Mouse (Mus musculus) hindbrain, embryonic 11.5 days (tissue): Measurements from ENCODE around the gene Arfgef3. TPM values are rescaled to one million over a fixed set of nuclear protein-coding genes. Genes with fewer than 3 reads are reported as not detected.

Experiments used
- ATAC-seq: fragments of 200-750 bp; cut with Nextera tagmentation; 2 replicates; pipeline ENCODE4 v1.8.0; 2017; ENCODE audit warnings: mild to moderate bottlenecking, moderate TSS enrichment, moderate library complexity; ENCODE audit not compliant: low FRiP score
- DNase-seq: peaks from one replicate; pipeline ENCODE4 v3.0.0-alpha.2; 2015; ENCODE audit warnings: low spot score
- H3K27ac ChIP-seq: fragments of 300-500 bp; sonication (generic); 2 replicates; pipeline ENCODE4 v1.5.1; 2014; ENCODE audit warnings: mild to moderate bottlenecking, low read depth, low read length
- H3K27me3 ChIP-seq: fragments of 300-500 bp; sonication (generic); 2 replicates; pipeline ENCODE4 v1.6.1; 2014; ENCODE audit warnings: mild to moderate bottlenecking, low read length, moderate library complexity, mixed read lengths; ENCODE audit not compliant: control insufficient read depth, insufficient read depth
- H3K36me3 ChIP-seq: fragments of 300-500 bp; sonication (generic); 2 replicates; pipeline ENCODE4 v1.6.1; 2014; ENCODE audit warnings: mild to moderate bottlenecking, low read length, moderate library complexity, mixed read lengths; ENCODE audit not compliant: control insufficient read depth, insufficient read depth
- H3K4me1 ChIP-seq: fragments of 300-500 bp; sonication (generic); replicated peaks from 2 replicates; pipeline ENCODE4 v1.6.1; 2014; ENCODE audit warnings: low read length, mixed read lengths; ENCODE audit not compliant: control insufficient read depth, insufficient read depth
- H3K4me2 ChIP-seq: fragments of 300-500 bp; sonication (generic); replicated peaks from 2 replicates; pipeline ENCODE4 v1.6.1; 2014; ENCODE audit warnings: mild to moderate bottlenecking, low read depth, low read length
- H3K4me3 ChIP-seq: fragments of 300-500 bp; sonication (generic); 2 replicates; pipeline ENCODE4 v1.5.1; 2014; ENCODE audit warnings: low read depth, low read length
- H3K9ac ChIP-seq: fragments of 300-500 bp; sonication (generic); 2 replicates; pipeline ENCODE4 v1.6.1; 2014; ENCODE audit warnings: low read depth, low read length
- H3K9me3 ChIP-seq: fragments of 300-500 bp; sonication (generic); 2 replicates; pipeline ENCODE4 v1.6.1; 2016; ENCODE audit warnings: low read length; ENCODE audit not compliant: control insufficient read depth
- WGBS: fragments of 180-500 bp; shearing (Covaris S2); extraction: QIAGEN DNeasy Blood & Tissue Kit; methylation state at CpG from one replicate; pipeline ENCODE4 v1.1.7; 2014; 5-methylcytosine and 5-hydroxymethylcytosine counted together
- polyA plus RNA-seq: library from polyadenylated mRNA; unstranded; fragments of >200 nt; fragmentation: Nextera tagmentation; extraction: Ambion mirVana; gene quantifications from 2 replicates; pipeline ENCODE4 v1.2.1, GENCODE M21; 2014

The Arfgef3 gene
- polyA plus RNA-seq, 1 experiment from 2014 or later, result 1.9 TPM

- DNase-seq, result no peak
- H3K9ac ChIP-seq, result no peak overlapping the region
- no peaks in the 10 kb centered on the region for H3K36me3 ChIP-seq
- H3K27ac ChIP-seq, result no peak overlapping the region
- no peaks in the 10 kb centered on the region for H3K4me1 ChIP-seq
- 83% methylated on average over 4 of the region's 4 CpGs for WGBS
- no peaks in the 10 kb centered on the region for H3K9me3 ChIP-seq
- no peaks in the 10 kb centered on the region for H3K27me3 ChIP-seq
- no peak overlapping the region for H3K4me2 ChIP-seq
- no peak for ATAC-seq
- no peak overlapping the region for H3K4me3 ChIP-seq
Observed at GRCm38 (mm10) chr10:18750057-18750456, 6.3 kb upstream of the Arfgef3 start.

GRCm38 (mm10) chr10:18742086-18742485 is 1.7 kb downstream of the Arfgef3 start:
- Histone ChIP-seq H3K36me3 (no peaks in the 10 kb centered on the region), H3K4me2 (no peak overlapping the region), H3K27ac (no peak overlapping the region), H3K9me3 (no peaks in the 10 kb centered on the region), H3K4me1 (no peaks in the 10 kb centered on the region), H3K9ac (no peak overlapping the region), H3K27me3 (no peaks in the 10 kb centered on the region), H3K4me3 (no peak overlapping the region)
- WGBS, result 76% methylated on average over 6 of the region's 6 CpGs
- DNase-seq (no peak), ATAC-seq (no peak)

- DNase-seq (no peak), ATAC-seq (no peak)
- Histone ChIP-seq H3K9ac (no peak overlapping the region), H3K4me1 (no peaks in the 10 kb centered on the region), H3K4me3 (no peak overlapping the region), H3K9me3 (no peaks in the 10 kb centered on the region), H3K27ac (no peak overlapping the region), H3K4me2 (no peak overlapping the region), H3K36me3 (no peaks in the 10 kb centered on the region), H3K27me3 (no peaks in the 10 kb centered on the region)
- 86% methylated on average over 8 of the region's 8 CpGs for WGBS
Observed at GRCm38 (mm10) chr10:18741024-18741423, 2.7 kb downstream of the Arfgef3 start.

GRCm38 (mm10) chr10:18728548-18728947 is 15.2 kb downstream of the Arfgef3 start:
- WGBS, result 94% methylated on average over 1 of the region's 1 CpGs
- DNase-seq (no peak), ATAC-seq (no peak)
- H3K27me3 ChIP-seq, result no peaks in the 10 kb centered on the region
- H3K4me3 ChIP-seq, result no peak overlapping the region
- no peak overlapping the region for H3K9ac ChIP-seq
- H3K9me3 ChIP-seq, result no peaks in the 10 kb centered on the region
- H3K36me3 ChIP-seq, result no peaks in the 10 kb centered on the region
- H3K4me1 ChIP-seq, result no peaks in the 10 kb centered on the region
- H3K4me2 ChIP-seq, result no peak overlapping the region
- H3K27ac ChIP-seq, result no peak overlapping the region

- Histone ChIP-seq H3K4me1 (no peaks in the 10 kb centered on the region), H3K4me3 (no peak overlapping the region), H3K9me3 (no peaks in the 10 kb centered on the region), H3K9ac (no peak overlapping the region), H3K27me3 (no peaks in the 10 kb centered on the region), H3K36me3 (no peaks in the 10 kb centered on the region), H3K27ac (no peak overlapping the region), H3K4me2 (no peak overlapping the region)
- no peak for ATAC-seq
- 97% methylated on average over 4 of the region's 4 CpGs for WGBS
- DNase-seq, result no peak
Observed at GRCm38 (mm10) chr10:18711436-18711835, 32.3 kb downstream of the Arfgef3 start.

GRCm38 (mm10) chr10:18710949-18711348 is 32.8 kb downstream of the Arfgef3 start:
- Histone ChIP-seq H3K4me2 (no peak overlapping the region), H3K27me3 (no peaks in the 10 kb centered on the region), H3K9ac (no peak overlapping the region), H3K4me3 (no peak overlapping the region), H3K4me1 (no peaks in the 10 kb centered on the region), H3K36me3 (no peaks in the 10 kb centered on the region), H3K27ac (no peak overlapping the region), H3K9me3 (no peaks in the 10 kb centered on the region)
- DNase-seq, result no peak
- WGBS, result 86% methylated on average over 6 of the region's 6 CpGs
- no peak for ATAC-seq

GRCm38 (mm10) chr10:18709836-18710235 is 33.9 kb downstream of the Arfgef3 start:
- ATAC-seq, result no peak
- H3K4me1 ChIP-seq, result no peaks in the 10 kb centered on the region
- WGBS, result 81% methylated on average over 2 of the region's 2 CpGs

GRCm38 (mm10) chr10:18708641-18709040 is 35.1 kb downstream of the Arfgef3 start:
- H3K4me2 ChIP-seq, result no peak overlapping the region
- H3K36me3 ChIP-seq, result no peaks in the 10 kb centered on the region
- no peaks in the 10 kb centered on the region for H3K27me3 ChIP-seq
- H3K27ac ChIP-seq, result no peak overlapping the region
- whole genome bisulfite sequencing, result 85% methylated on average over 1 of the region's 1 CpGs
- no peaks in the 10 kb centered on the region for H3K9me3 ChIP-seq
- ATAC-seq, result no peak
- no peak overlapping the region for H3K9ac ChIP-seq
- H3K4me3 ChIP-seq, result no peak overlapping the region
- no peaks in the 10 kb centered on the region for H3K4me1 ChIP-seq
- DNase-seq, result no peak

More at GRCm38 (mm10) chr10:18709836-18710235, 33.9 kb downstream of the Arfgef3 start:
- DNase-seq, result no peak
- H3K27ac ChIP-seq, result no peak overlapping the region
- no peak overlapping the region for H3K4me2 ChIP-seq
- H3K4me3 ChIP-seq, result no peak overlapping the region
- no peak overlapping the region for H3K9ac ChIP-seq
- no peaks in the 10 kb centered on the region for H3K36me3 ChIP-seq
- no peaks in the 10 kb centered on the region for H3K9me3 ChIP-seq
- no peaks in the 10 kb centered on the region for H3K27me3 ChIP-seq

GRCm38 (mm10) chr10:18704393-18705120 is 39.2 kb downstream of the Arfgef3 start:
- 68% methylated on average over 4 of the region's 4 CpGs for WGBS
- ATAC-seq, result no peak

More at GRCm38 (mm10) chr10:18704393-18705120, 39.2 kb downstream of the Arfgef3 start:
- H3K36me3 ChIP-seq, result no peaks in the 10 kb centered on the region
- no peak overlapping the region for H3K9ac ChIP-seq
- no peaks in the 10 kb centered on the region for H3K27me3 ChIP-seq
- H3K4me2 ChIP-seq, result no peak overlapping the region
- H3K4me1 ChIP-seq, result no peaks in the 10 kb centered on the region
- no peak overlapping the region for H3K27ac ChIP-seq
- DNase-seq, result no peak
- no peak overlapping the region for H3K4me3 ChIP-seq
- H3K9me3 ChIP-seq, result no peaks in the 10 kb centered on the region
